Mouse (Mus musculus) neural tube, embryonic 12.5 days (tissue): Measurements from ENCODE around the gene Klhl24. TPM values are rescaled to one million over a fixed set of nuclear protein-coding genes. Genes with fewer than 3 reads are reported as not detected.

Experiments
- ATAC-seq: fragments of 200-750 bp; cut with Nextera tagmentation; 2 replicates; pipeline ENCODE4 v1.8.0; 2017; ENCODE audit warnings: low read depth, mild to moderate bottlenecking, moderate TSS enrichment, moderate library complexity; ENCODE audit not compliant: low FRiP score
- H3K27ac ChIP-seq: fragments of 300-500 bp; sonication (generic); 2 replicates; pipeline ENCODE4 v1.5.1; 2016
- H3K27me3 ChIP-seq: fragments of 300-500 bp; sonication (generic); replicated peaks from 2 replicates; pipeline ENCODE4 v1.6.1; 2016; ENCODE audit warnings: mild to moderate bottlenecking
- H3K36me3 ChIP-seq: fragments of 300-500 bp; sonication (generic); 2 replicates; pipeline ENCODE4 v1.6.1; 2016; ENCODE audit warnings: mild to moderate bottlenecking
- H3K4me1 ChIP-seq: fragments of 300-500 bp; sonication (generic); 2 replicates; pipeline ENCODE4 v1.6.1; 2016
- H3K4me2 ChIP-seq: fragments of 300-500 bp; sonication (generic); replicated peaks from 2 replicates; pipeline ENCODE4 v1.6.1; 2016; ENCODE audit warnings: mild to moderate bottlenecking
- H3K4me3 ChIP-seq: fragments of 300-500 bp; sonication (generic); 2 replicates; pipeline ENCODE4 v1.5.1; 2016
- H3K9ac ChIP-seq: fragments of 300-500 bp; sonication (generic); 2 replicates; pipeline ENCODE4 v1.6.1; 2016; ENCODE audit warnings: mild to moderate bottlenecking
- H3K9me3 ChIP-seq: fragments of 300-500 bp; sonication (generic); 2 replicates; pipeline ENCODE4 v1.6.1; 2016; ENCODE audit warnings: mild to moderate bottlenecking
- WGBS: fragments of 180-500 bp; shearing (Covaris S2); methylation state at CpG from one replicate; pipeline ENCODE4 v1.1.7; 2016; 5-methylcytosine and 5-hydroxymethylcytosine counted together
- polyA plus RNA-seq: library from polyadenylated mRNA; unstranded; fragments of >200 nt; fragmentation: Nextera tagmentation; extraction: Ambion mirVana; gene quantifications from 2 replicates; pipeline ENCODE4 v1.2.1, GENCODE M21; 2016

Klhl24 gene
- polyA plus RNA-seq = 60.4 and 69.7 TPM in 2 replicates

DNA sequence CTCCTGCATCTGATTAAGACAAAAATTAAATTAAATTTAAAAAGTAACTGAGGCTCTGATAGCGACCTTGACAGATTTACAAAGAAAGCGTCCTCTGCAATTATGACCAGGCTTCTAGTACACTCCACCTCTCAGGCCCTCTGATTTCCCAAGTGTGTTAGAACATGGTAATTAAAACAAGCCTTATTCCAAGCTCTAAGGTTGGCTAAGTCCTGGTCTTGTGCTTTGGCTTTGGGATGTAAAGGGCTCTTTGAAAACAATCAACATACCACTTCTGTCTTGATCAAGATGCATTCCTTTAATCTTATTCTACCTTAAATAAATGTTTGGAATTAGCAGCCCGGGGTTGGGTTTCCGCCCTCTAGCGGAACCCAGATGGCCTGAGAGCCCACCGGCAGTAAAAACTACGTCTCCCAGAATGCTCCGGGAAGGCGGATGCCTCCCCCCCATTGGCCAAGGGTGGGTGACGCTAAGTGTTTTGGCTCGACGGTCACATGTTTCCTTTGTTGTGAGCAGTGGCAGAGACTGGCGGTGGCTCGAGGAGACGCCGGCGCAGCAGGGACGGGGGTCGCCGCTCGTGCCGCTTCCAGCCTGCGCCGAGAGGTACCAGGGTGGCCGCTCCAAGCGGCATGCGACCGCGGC, at the start of gene Klhl24:
Klhl24 (plus strand) TSS at position 474 of the 642 bp plus-strand sequence.
- peak within 1 kb of the TSS; percentile 67 for H3K4me2 ChIP-seq
- peak within 1 kb of the TSS; percentile 93 for H3K4me3 ChIP-seq
- H3K9me3 ChIP-seq = no peaks in the 10 kb centered on the region
- H3K27me3 ChIP-seq = no peaks in the 10 kb centered on the region
- WGBS = 1% methylated on average over 29 of the region's 29 CpGs
- H3K27ac ChIP-seq = peak within 1 kb of the TSS; percentile 97
- peak; percentile 97 for ATAC-seq
- H3K9ac ChIP-seq = peak within 1 kb of the TSS; percentile 99
- no peaks in the 10 kb centered on the region for H3K36me3 ChIP-seq
- 0 out of 2 replicates have a peak, but pooled peaks cover 3% of the 10 kb centered on the region for H3K4me1 ChIP-seq

DNA sequence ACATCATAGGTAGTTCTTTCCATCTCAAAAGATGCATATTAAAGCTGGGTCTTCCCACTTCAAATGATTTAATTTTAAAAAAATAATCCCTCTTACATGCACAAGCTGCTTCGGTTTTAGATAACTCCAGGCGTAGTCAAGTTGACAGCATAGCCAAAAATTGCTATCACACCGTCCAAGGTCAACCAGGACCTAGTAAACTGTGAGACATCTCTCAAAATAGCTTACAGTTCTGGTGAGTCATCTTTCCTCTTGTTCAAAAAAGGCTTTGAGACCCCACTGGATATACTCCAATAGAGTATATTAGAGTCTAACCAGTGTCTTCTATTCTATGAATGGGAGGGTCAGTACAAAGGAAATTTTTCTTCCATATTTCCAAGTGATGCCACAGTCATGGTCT, 44.7 kb upstream of the Klhl24 start:
- no peak for ATAC-seq
- 92% methylated on average over 3 of the region's 3 CpGs for WGBS
- H3K9me3 ChIP-seq = no peaks in the 10 kb centered on the region

DNA sequence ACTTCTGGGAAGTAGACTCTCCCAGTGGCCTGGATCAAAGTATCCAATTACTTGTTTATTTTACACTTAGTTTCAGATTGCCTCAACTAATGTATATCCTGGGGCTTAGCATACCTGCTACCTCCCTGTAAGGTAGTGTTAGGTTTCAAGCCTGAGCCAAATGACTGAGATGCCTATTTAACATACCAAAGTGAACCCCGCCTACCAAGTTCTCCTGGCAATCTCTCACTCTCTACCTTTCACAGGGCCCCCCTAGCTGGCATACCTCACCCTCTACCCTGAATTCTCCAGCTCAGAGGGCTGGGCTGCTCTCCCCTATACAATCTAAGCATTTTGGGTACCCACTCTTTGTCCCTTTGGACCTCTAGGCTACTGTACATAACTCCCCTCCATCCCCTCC, 24.6 kb upstream of the Klhl24 start:
- no peak overlapping the region for H3K9ac ChIP-seq
- no peak for ATAC-seq
- H3K27me3 ChIP-seq = no peaks in the 10 kb centered on the region
- H3K27ac ChIP-seq = no peak overlapping the region
- H3K4me1 ChIP-seq = no peaks in the 10 kb centered on the region
- H3K4me2 ChIP-seq = no peak overlapping the region
- no peaks in the 10 kb centered on the region for H3K9me3 ChIP-seq
- H3K4me3 ChIP-seq = no peak overlapping the region
- H3K36me3 ChIP-seq = no peaks in the 10 kb centered on the region
- whole genome bisulfite sequencing = 50% methylated on average over 1 of the region's 1 CpGs

More for the DNA sequence above, 44.7 kb upstream of the Klhl24 start:
- Histone ChIP-seq H3K27ac (no peak overlapping the region), H3K4me1 (no peaks in the 10 kb centered on the region), H3K27me3 (no peaks in the 10 kb centered on the region), H3K36me3 (no peaks in the 10 kb centered on the region), H3K9ac (no peak overlapping the region), H3K4me3 (no peak overlapping the region), H3K4me2 (no peak overlapping the region)

DNA sequence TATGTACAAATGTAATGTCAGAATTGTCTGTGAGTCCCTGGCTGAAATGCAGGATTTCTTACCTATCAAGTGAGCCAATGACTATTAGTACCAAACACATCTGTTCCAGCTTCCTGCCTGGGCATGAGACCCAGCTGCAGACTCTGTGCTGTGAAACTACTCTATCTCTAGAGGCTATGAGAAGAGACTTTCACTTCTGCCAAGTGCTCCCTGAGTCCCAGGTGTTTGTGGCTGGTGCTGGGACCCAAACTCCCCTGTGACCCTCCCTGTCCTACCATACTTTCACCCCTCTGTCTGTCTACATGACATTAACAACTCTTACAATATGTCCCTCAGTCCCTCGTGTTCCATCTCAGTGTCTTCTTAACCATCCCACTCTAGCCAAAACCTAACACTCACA, 20.7 kb upstream of the Klhl24 start:
- Histone ChIP-seq H3K4me2 (no peak overlapping the region), H3K4me1 (no peaks in the 10 kb centered on the region), H3K4me3 (no peak overlapping the region), H3K36me3 (no peaks in the 10 kb centered on the region), H3K9me3 (no peaks in the 10 kb centered on the region), H3K27me3 (no peaks in the 10 kb centered on the region), H3K27ac (no peak overlapping the region), H3K9ac (no peak overlapping the region)
- 74% methylated on average over 1 of the region's 1 CpGs for WGBS
- ATAC-seq = no peak

DNA sequence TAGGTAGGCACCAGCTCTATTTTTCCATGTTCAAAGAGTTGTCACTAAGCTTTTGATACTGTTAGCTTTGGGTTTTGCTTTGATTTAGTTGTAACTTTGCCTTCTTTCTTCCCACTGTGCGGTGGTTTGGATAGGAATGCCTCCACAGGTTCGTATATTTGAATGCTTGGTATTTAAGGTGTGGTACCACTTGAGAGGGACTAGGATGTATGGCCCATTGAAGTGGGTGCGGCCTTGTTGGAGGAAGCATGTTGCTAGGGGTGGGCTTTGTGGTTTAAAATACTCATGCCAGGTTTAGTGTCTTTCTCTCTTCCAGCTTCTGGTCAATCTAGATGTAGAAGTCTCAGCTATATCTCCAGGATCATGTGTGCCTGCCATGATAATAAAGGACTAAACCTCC, 17.1 kb upstream of the Klhl24 start:
- no peak for ATAC-seq
- H3K36me3 ChIP-seq = no peaks in the 10 kb centered on the region
- no peak overlapping the region for H3K27ac ChIP-seq
- WGBS = 91% methylated on average over 3 of the region's 3 CpGs
- no peaks in the 10 kb centered on the region for H3K9me3 ChIP-seq
- no peak overlapping the region for H3K9ac ChIP-seq
- H3K4me1 ChIP-seq = no peaks in the 10 kb centered on the region
- H3K4me3 ChIP-seq = no peak overlapping the region
- no peak overlapping the region for H3K4me2 ChIP-seq
- H3K27me3 ChIP-seq = no peaks in the 10 kb centered on the region

DNA sequence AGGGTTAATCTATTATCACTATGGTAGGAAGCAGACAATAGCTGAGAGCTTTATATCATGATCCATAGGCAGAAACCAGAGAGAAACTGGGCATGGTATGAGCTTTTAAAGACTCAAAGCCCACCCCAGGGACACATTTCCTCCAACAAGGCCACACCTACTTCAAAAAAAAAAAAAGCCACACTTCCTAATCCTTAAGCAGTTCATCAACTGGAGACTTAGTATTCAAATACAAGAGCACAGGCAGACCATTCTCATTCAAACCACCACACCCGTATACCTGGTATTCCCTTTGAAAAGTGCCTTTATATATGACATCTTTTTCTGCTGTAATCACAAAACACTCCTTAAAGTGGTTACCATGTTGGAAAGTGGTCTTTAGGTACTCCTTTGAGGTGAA, 12.7 kb upstream of the Klhl24 start:
- no peak overlapping the region for H3K27ac ChIP-seq
- WGBS = 91% methylated on average over 1 of the region's 1 CpGs
- no peaks in the 10 kb centered on the region for H3K36me3 ChIP-seq
- no peak overlapping the region for H3K4me3 ChIP-seq
- ATAC-seq = no peak
- H3K9ac ChIP-seq = no peak overlapping the region
- H3K27me3 ChIP-seq = no peaks in the 10 kb centered on the region
- H3K9me3 ChIP-seq = no peaks in the 10 kb centered on the region
- H3K4me2 ChIP-seq = no peak overlapping the region
- no peaks in the 10 kb centered on the region for H3K4me1 ChIP-seq

DNA sequence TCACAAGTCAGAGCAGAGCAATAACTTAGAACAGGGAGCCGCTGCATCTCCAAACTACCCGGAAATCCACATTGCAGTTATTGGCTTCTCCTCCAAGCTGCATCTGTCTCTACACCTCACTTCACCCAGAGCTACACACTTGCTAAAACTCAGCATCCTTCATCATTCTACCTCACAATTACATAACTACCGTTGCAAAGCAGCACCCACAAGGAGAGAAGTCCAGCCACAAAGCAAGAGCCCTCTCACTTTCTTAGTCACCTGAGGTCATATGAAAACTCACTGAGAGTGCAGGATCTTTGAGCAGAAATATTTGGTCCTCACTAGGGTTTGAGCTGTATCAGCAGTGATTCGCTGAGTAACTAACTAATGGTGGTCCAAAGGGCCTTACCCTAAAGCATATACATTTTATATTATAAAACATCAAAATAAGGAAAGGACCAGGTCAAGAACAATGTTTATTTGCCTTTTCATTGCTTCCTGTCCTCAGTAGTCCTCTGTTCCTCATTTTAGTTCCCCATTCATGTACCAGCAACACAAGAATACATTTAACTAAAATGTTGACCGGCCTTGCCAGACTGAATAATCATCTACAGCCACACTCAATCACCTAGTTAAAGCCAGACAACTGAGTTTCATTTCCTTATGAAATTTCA, 12.0 kb upstream of the Klhl24 start:
- H3K4me3 ChIP-seq = no peak overlapping the region
- ATAC-seq = no peak
- WGBS = 88% methylated on average over 5 of the region's 5 CpGs
- no peak overlapping the region for H3K9ac ChIP-seq
- no peaks in the 10 kb centered on the region for H3K4me1 ChIP-seq
- H3K27me3 ChIP-seq = no peaks in the 10 kb centered on the region
- no peaks in the 10 kb centered on the region for H3K9me3 ChIP-seq
- H3K27ac ChIP-seq = no peak overlapping the region
- H3K4me2 ChIP-seq = no peak overlapping the region
- H3K36me3 ChIP-seq = no peaks in the 10 kb centered on the region

DNA sequence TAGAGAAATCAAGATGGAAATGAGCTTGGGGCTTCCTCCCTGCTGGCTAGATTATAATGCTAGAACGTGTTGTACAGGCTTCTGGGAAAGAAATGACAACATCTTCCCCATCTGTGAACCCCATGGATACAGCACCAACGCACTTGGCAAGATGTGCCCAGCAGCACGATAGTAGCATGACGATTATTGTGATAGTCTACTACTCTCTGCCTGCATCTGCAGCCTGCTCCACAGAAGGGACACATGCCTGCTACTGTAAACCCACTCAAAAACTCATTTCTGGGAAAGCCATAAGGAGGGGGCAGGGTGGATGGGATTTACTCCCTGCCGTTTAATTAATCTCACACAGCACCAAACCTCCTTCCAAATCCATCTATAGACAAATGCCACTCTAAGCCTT, 10.4 kb upstream of the Klhl24 start:
- 84% methylated on average over 5 of the region's 5 CpGs for WGBS
- H3K27me3 ChIP-seq = no peaks in the 10 kb centered on the region
- H3K9ac ChIP-seq = no peak overlapping the region
- no peak for ATAC-seq
- H3K27ac ChIP-seq = no peak overlapping the region
- H3K4me1 ChIP-seq = no peaks in the 10 kb centered on the region
- no peaks in the 10 kb centered on the region for H3K9me3 ChIP-seq
- no peak overlapping the region for H3K4me2 ChIP-seq
- no peaks in the 10 kb centered on the region for H3K36me3 ChIP-seq
- no peak overlapping the region for H3K4me3 ChIP-seq

DNA sequence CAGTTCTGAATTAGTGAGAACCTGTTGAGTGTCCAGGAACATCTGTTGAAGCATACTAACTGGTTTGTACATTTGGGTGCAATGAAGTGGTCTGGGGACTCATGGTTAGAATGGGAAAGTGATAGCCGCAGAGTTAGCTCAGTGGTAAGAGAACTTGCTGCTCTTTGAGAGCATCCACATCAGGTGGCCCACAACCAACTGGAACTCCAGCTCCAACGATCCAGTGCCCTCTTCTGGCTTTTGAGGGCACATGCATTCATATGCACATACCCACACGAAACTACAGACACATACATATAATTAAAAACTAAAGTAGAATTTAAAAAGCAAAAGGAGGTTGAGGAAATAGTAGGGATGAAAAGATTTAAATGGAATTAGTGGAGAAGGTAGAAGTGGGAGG, 7.7 kb upstream of the Klhl24 start:
- no peak for ATAC-seq
- Histone ChIP-seq H3K4me3 (no peak overlapping the region), H3K27ac (no peak overlapping the region), H3K9me3 (no peaks in the 10 kb centered on the region), H3K9ac (no peak overlapping the region), H3K4me1 (no peaks in the 10 kb centered on the region), H3K27me3 (no peaks in the 10 kb centered on the region), H3K4me2 (no peak overlapping the region), H3K36me3 (no peaks in the 10 kb centered on the region)
- 89% methylated on average over 3 of the region's 3 CpGs for WGBS

DNA sequence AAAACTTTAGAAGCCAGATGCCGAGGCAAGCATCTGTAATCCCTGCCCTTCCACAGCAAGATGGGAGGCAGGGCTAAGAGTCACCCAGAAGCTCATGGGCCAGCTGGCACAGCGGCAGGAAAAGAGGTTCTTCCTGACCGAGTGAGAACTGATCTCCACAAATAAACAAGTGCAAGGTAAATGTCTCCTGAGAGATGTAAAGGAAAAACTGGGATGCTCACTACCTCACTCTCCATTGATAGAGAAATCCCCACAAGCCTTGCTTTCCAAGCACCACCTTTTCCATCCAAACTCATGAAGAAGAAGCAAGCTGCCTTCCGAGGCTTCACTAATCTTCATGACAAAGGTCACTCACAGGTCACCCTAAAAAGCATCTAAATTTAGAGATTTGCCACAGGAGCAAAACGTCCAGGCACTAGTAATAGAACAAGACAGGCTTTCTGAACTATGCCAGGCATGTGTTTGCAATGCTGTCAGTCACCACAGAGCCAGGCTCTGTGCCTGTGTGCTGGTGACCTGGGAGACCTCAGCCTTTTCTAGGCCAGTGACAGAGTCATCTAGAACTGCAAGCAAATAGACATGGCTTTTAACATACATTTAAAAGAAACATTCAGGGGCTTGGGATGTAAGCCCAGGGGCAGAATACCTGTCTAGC, 6.3 kb upstream of the Klhl24 start:
- Histone ChIP-seq H3K9me3 (no peaks in the 10 kb centered on the region), H3K4me1 (no peaks in the 10 kb centered on the region), H3K4me2 (no peak overlapping the region), H3K27ac (no peak overlapping the region), H3K9ac (no peak overlapping the region), H3K36me3 (no peaks in the 10 kb centered on the region), H3K27me3 (no peaks in the 10 kb centered on the region), H3K4me3 (no peak overlapping the region)
- whole genome bisulfite sequencing = 63% methylated on average over 5 of the region's 5 CpGs
- ATAC-seq = no peak

DNA sequence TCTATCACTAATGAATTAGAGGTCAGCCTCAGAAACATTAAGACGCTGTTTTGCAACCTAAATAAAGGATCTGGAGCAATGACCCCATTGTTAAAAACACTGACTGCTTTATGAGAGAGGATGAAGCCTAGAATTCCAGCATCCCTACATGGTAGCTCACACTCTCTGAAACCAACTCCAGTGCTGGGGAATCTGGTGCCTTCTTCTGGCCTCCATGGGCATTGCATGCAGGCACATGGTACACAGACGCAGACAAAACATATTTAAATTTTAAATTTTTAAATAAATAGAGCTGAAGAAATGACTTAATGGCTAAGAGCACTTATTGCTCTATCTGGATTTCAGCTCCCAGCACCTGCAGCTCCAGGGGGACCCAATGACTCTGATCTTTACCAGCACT, 1.4 kb upstream of the Klhl24 start:
- Histone ChIP-seq H3K9ac (no peak overlapping the region), H3K4me1 (0 out of 2 replicates have a peak, but pooled peaks cover 3% of the 10 kb centered on the region), H3K4me2 (no peak overlapping the region), H3K36me3 (no peaks in the 10 kb centered on the region), H3K4me3 (no peak overlapping the region), H3K9me3 (no peaks in the 10 kb centered on the region), H3K27ac (no peak overlapping the region), H3K27me3 (no peaks in the 10 kb centered on the region)
- 75% methylated on average over 2 of the region's 2 CpGs for WGBS
- no peak for ATAC-seq

DNA sequence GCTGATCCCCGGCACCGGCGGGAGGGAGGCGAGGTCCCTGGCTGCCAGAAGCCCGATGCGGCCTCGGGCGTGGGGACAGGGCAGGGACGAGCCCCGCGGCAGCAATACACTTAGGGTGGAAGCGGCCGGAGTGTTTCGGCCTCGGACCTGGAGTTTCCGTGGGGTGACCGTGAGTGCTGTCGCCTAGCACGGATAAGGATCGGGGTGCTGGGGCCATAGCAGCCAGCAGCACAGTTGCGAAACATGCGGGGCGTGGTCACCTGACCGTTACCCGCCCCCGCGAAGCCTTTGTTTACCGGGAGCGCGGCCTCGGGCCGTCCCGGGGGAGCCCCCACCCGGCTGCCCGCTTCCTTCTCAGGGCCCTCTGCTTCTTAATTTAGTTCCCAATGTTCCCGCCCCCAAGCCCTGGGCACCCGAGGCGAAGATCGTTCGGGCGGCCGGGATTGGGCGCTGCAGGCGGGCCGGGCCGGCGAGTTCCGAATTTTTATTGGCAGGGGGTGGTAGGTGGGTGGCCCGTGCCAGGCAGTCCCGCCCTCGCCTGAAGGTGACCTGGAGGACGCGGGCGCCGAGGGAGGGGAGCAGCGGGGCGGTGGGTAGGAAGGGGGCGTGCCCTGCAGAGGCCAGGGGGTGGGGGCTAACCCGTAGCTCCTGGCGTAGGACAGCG, 501 bp downstream of the Klhl24 start:
- H3K4me2 ChIP-seq = peak overlapping the region; percentile 67
- under 1% methylated on average over 61 of the region's 61 CpGs for WGBS
- 0 out of 2 replicates have a peak, but pooled peaks cover 3% of the 10 kb centered on the region for H3K4me1 ChIP-seq
- H3K27ac ChIP-seq = peak overlapping the region; percentile 97
- H3K27me3 ChIP-seq = no peaks in the 10 kb centered on the region
- peak; percentile 90 for ATAC-seq
- H3K4me3 ChIP-seq = peak overlapping the region; percentile 93
- peak overlapping the region; percentile 99 for H3K9ac ChIP-seq
- no peaks in the 10 kb centered on the region for H3K9me3 ChIP-seq
- peaks cover 6% of the 10 kb centered on the region; the same call in 1 of the 2 replicates for H3K36me3 ChIP-seq
